Mouse (Mus musculus) embryonic facial prominence, embryonic 12.5 days (tissue): Measurements from ENCODE around the gene Thrb. TPM values are rescaled to one million over a fixed set of nuclear protein-coding genes. Genes with fewer than 3 reads are reported as not detected.

Experiments used
- ATAC-seq: fragments of 200-750 bp; cut with Nextera tagmentation; 2 replicates; pipeline ENCODE4 v1.8.0; 2017; ENCODE audit not compliant: insufficient number of reproducible peaks, insufficient read depth, low FRiP score, low TSS enrichment
- H3K27ac ChIP-seq: fragments of 300-500 bp; sonication (generic); 2 replicates; pipeline ENCODE4 v1.5.1; 2016; ENCODE audit warnings: mild to moderate bottlenecking
- H3K27me3 ChIP-seq: fragments of 300-500 bp; sonication (generic); 2 replicates; pipeline ENCODE4 v1.6.1; 2016; ENCODE audit warnings: mild to moderate bottlenecking, moderate library complexity
- H3K36me3 ChIP-seq: fragments of 300-500 bp; sonication (generic); 2 replicates; pipeline ENCODE4 v1.6.1; 2016; ENCODE audit warnings: mild to moderate bottlenecking
- H3K4me1 ChIP-seq: fragments of 300-500 bp; sonication (generic); 2 replicates; pipeline ENCODE4 v1.6.1; 2016
- H3K4me2 ChIP-seq: fragments of 300-500 bp; sonication (generic); replicated peaks from 2 replicates; pipeline ENCODE4 v1.6.1; 2016; ENCODE audit warnings: mild to moderate bottlenecking, moderate library complexity
- H3K4me3 ChIP-seq: fragments of 300-500 bp; sonication (generic); 2 replicates; pipeline ENCODE4 v1.5.1; 2016; ENCODE audit warnings: mild to moderate bottlenecking
- H3K9ac ChIP-seq: fragments of 300-500 bp; sonication (generic); 2 replicates; pipeline ENCODE4 v1.6.1; 2016; ENCODE audit warnings: mild to moderate bottlenecking, moderate library complexity
- H3K9me3 ChIP-seq: fragments of 300-500 bp; sonication (generic); 2 replicates; pipeline ENCODE4 v1.6.1; 2016; ENCODE audit warnings: mild to moderate bottlenecking, moderate library complexity
- WGBS: fragments of 180-500 bp; shearing (Covaris S2); methylation state at CpG from one replicate; pipeline ENCODE4 v1.1.7; 2016; 5-methylcytosine and 5-hydroxymethylcytosine counted together
- polyA plus RNA-seq: library from polyadenylated mRNA; unstranded; fragments of >200 nt; fragmentation: Nextera tagmentation; extraction: Ambion mirVana; gene quantifications from 2 replicates; pipeline ENCODE4 v1.2.1, GENCODE M21; 2016

Gene Thrb
- polyA plus RNA-seq, 1 experiment from 2014 or later: 4.1 TPM

DNA sequence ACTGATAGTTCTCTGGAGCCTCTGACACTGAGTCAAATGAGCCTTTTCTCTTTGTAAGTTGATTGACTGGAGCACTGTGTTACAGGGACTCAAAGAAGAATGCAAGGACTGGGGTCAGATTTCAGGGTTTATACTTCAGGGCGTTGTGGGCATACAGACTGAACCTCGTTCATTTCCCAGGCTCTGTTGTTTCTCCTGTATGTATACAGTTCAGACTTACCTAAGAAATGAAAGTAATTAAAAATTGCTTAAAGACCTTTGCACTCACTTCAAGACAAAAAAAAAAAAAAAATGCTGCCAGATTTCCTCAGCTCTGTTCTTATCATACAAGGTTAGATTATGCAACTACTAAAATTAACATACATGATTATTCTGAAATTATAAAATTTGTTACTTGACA is 126.2 kb downstream of the Thrb start:
- Histone ChIP-seq H3K4me2 (no peak overlapping the region), H3K27ac (no peak overlapping the region), H3K4me1 (0 out of 2 replicates have a peak, but pooled peaks cover 2% of the 10 kb centered on the region), H3K4me3 (no peak overlapping the region), H3K9me3 (no peaks in the 10 kb centered on the region), H3K27me3 (no peaks in the 10 kb centered on the region), H3K36me3 (no peaks in the 10 kb centered on the region), H3K9ac (no peak overlapping the region)
- WGBS: 1% methylated on average over 2 of the region's 2 CpGs
- no peak for ATAC-seq

DNA sequence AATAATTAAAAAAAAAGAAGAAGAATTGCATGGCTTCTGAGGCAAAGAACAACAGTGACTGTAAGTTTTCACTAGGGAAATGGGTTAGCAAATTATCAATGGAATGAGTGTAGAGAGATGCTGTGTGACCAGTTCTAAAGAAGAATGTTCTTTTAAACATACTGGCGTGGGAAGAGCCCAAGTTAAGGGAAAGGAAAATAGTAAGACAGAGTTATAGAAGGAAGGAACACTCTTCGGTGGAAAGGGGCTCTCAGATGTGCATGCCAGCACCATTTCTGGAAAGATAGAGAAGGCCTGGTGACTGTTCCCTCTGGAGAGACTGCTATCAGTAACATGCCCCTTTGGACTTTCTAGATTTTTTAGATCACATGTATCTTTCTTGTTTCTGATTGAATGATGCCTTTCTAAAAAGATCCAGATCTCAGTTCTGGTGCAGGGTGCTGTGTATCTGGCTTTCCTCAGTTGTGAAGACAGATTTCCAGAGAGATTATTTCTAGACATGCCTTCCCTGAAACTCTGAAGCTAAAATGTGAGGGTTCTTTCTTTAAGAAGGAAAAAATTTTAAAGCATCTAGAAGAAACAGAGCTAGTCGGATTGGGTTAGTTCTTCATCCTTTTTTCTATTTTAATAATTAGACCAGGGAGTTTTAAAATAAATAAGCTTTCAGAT is 144.0 kb downstream of the Thrb start:
- H3K27ac ChIP-seq: no peak overlapping the region
- H3K4me2 ChIP-seq: no peak overlapping the region
- H3K4me1 ChIP-seq: no peaks in the 10 kb centered on the region
- no peak for ATAC-seq
- no peaks in the 10 kb centered on the region for H3K36me3 ChIP-seq
- no peak overlapping the region for H3K9ac ChIP-seq
- H3K27me3 ChIP-seq: no peaks in the 10 kb centered on the region
- no peak overlapping the region for H3K4me3 ChIP-seq
- 77% methylated on average over 3 of the region's 3 CpGs for WGBS
- H3K9me3 ChIP-seq: no peaks in the 10 kb centered on the region

DNA sequence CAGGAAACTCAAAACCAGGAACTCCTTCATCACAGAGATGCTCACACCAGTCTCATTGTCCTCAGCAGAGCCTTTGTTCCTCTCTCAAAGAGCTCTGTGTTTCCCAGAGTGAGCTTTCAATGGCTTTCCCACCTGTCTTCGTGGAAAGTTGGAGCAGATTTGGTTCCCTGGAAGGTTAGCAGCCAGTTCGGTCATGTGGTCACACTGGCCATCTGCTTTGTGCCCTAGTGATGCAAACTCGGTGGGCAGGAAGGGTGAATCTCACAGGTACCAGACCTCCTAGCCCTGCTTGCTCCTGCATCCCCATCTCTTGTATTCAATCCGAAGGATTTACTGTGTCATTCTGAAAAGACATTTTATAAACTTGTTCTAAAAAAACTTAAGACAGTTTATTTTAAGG is 151.0 kb downstream of the Thrb start:
- WGBS: 73% methylated on average over 4 of the region's 4 CpGs
- H3K4me1 ChIP-seq: no peaks in the 10 kb centered on the region
- H3K9me3 ChIP-seq: no peaks in the 10 kb centered on the region
- ATAC-seq: no peak
- no peak overlapping the region for H3K9ac ChIP-seq
- no peaks in the 10 kb centered on the region for H3K27me3 ChIP-seq
- H3K4me2 ChIP-seq: no peak overlapping the region
- H3K36me3 ChIP-seq: no peaks in the 10 kb centered on the region
- no peak overlapping the region for H3K4me3 ChIP-seq
- no peak overlapping the region for H3K27ac ChIP-seq

DNA sequence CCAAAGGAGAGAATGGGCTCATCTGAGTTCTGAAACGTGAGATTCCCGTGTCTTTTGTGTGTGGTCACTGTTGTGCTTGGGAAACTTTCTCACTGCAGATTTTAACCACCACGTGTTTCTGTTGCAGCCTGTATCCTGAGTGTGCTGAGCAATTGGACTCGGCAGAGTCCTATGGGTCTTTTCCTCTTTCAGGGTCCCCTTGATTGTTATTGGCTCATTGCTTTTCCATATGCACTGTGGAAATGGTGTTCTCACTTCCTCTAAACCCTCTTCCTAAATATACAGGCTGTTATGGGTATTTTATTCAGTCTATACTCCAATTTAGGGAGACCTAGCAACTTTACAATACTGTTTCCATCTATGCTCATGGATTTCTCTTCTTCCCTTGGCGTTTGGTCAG is 152.4 kb downstream of the Thrb start:
- no peaks in the 10 kb centered on the region for H3K4me1 ChIP-seq
- WGBS: 77% methylated on average over 5 of the region's 5 CpGs

DNA sequence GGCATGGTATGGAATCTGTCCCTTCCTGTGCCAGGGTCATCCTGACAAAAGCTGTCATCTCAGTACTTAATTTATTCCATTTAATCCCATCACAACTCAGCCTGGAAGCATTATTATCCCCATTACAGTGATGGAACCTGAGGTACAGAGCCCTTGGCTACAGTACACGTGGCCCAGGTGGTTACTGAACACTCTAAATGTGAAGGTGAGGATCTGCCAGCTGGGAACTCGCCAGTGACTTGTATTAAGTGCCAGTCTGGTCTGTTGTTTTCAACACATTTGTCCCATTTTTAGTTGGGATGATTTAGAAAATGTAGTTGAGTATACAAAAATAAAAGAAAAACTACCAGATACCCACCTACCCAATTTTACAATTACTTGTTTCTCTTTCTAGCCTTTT is 155.0 kb downstream of the Thrb start:
- ATAC-seq: no peak
- H3K4me3 ChIP-seq: no peak overlapping the region
- WGBS: 79% methylated on average over 2 of the region's 2 CpGs

More for the DNA sequence above, 152.4 kb downstream of the Thrb start:
- no peak overlapping the region for H3K27ac ChIP-seq
- no peak overlapping the region for H3K4me2 ChIP-seq
- no peak overlapping the region for H3K4me3 ChIP-seq
- no peaks in the 10 kb centered on the region for H3K27me3 ChIP-seq
- no peak for ATAC-seq
- no peak overlapping the region for H3K9ac ChIP-seq
- no peaks in the 10 kb centered on the region for H3K9me3 ChIP-seq
- H3K36me3 ChIP-seq: no peaks in the 10 kb centered on the region

DNA sequence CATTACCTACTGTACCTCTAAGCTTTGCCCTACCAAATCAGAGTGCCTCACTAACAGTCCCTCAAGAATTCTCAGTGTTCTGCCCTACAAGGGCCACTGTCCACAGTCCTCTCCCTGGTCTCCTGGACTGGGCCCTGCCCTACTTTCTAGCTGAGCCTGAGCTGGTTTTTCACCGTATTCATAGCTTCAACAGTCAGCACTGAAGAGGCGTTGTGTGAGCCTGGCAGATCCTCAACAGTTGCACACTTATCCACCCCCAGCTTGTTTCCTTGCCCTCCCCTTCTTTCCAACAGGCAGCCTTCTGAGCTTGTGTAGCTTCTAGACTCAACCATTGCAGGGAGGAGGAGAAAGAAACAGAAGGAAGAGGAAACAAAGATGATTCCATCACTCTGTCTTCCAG is 158.0 kb downstream of the Thrb start:
- no peak for ATAC-seq
- H3K27me3 ChIP-seq: no peaks in the 10 kb centered on the region
- no peaks in the 10 kb centered on the region for H3K9me3 ChIP-seq
- no peaks in the 10 kb centered on the region for H3K4me1 ChIP-seq
- no peak overlapping the region for H3K9ac ChIP-seq
- WGBS: 81% methylated on average over 2 of the region's 2 CpGs
- H3K36me3 ChIP-seq: no peaks in the 10 kb centered on the region
- no peak overlapping the region for H3K4me2 ChIP-seq
- no peak overlapping the region for H3K27ac ChIP-seq
- H3K4me3 ChIP-seq: no peak overlapping the region

More for the DNA sequence above, 155.0 kb downstream of the Thrb start:
- H3K4me2 ChIP-seq: no peak overlapping the region
- no peaks in the 10 kb centered on the region for H3K36me3 ChIP-seq
- no peaks in the 10 kb centered on the region for H3K9me3 ChIP-seq
- H3K9ac ChIP-seq: no peak overlapping the region
- no peaks in the 10 kb centered on the region for H3K27me3 ChIP-seq
- H3K27ac ChIP-seq: no peak overlapping the region
- no peaks in the 10 kb centered on the region for H3K4me1 ChIP-seq

DNA sequence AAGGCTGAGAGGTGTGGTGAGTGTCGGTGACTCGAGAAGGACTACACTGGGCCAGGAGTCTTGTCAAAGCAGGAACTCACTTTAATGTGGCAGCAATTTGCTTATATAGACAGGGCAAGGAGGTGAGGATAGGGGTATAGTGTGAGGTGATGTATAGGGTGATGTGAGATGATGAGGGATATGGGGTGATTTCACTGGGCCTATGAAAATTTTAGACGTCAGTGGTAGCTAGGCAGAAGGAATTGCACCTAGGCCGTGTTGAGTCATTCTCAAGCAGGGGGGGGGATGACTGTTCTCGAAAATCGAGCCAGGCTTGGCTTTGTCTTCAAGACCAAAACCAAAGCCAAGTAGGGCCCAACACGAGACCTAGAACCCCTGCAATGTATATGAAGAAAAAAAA is 162.7 kb downstream of the Thrb start:
- no peaks in the 10 kb centered on the region for H3K4me1 ChIP-seq

DNA sequence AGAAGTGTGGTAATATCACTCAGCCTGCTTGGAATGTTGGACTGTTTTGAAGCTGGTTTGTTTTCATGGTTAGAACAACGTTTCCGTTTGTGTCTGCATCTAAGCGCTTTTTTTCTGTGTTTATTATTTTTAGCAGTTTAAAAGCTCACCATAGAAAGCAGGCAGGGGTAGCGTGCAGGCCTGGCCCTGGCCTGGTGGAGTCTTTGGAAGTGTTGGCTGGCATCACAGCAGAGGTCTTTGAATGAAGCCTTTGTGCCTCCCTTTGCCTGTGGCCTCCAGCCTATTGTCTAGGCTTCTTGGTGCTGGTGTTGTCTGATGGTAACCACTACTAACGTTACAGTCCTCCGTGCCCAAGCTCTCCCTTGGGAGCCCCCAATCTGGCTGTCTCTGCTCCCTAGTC is 167.3 kb downstream of the Thrb start:
- ATAC-seq: no peak
- no peaks in the 10 kb centered on the region for H3K9me3 ChIP-seq
- no peaks in the 10 kb centered on the region for H3K36me3 ChIP-seq
- WGBS: 38% methylated on average over 6 of the region's 6 CpGs
- H3K4me1 ChIP-seq: no peaks in the 10 kb centered on the region
- no peak overlapping the region for H3K4me2 ChIP-seq
- no peak overlapping the region for H3K27ac ChIP-seq
- no peaks in the 10 kb centered on the region for H3K27me3 ChIP-seq
- no peak overlapping the region for H3K4me3 ChIP-seq
- no peak overlapping the region for H3K9ac ChIP-seq

More for the DNA sequence above, 162.7 kb downstream of the Thrb start:
- Histone ChIP-seq H3K27me3 (no peaks in the 10 kb centered on the region), H3K27ac (no peak overlapping the region), H3K36me3 (no peaks in the 10 kb centered on the region), H3K9me3 (no peaks in the 10 kb centered on the region), H3K4me2 (no peak overlapping the region), H3K9ac (no peak overlapping the region), H3K4me3 (no peak overlapping the region)
- 82% methylated on average over 7 of the region's 7 CpGs for WGBS
- no peak for ATAC-seq

DNA sequence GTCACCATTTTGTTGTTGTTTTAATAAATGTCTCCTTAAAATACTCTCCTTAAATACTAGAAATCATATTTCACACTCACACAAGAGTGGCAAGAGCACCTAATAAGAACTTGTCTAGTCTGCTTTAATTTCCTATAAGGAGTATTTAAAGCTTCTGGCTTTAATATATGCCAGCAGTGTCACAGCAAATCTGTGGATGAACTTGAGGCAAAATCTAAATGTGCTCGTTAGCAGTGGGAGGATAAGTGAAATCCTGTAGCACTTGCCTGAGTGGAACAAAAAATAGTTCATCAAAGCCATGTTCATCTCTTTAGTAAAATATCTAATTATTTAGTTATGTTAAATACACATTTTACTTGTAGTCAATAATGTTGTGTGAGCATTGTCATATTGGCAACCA is 175.7 kb downstream of the Thrb start:
- no peak overlapping the region for H3K9ac ChIP-seq
- no peaks in the 10 kb centered on the region for H3K4me1 ChIP-seq
- no peak for ATAC-seq
- WGBS: 81% methylated on average over 1 of the region's 1 CpGs
- no peak overlapping the region for H3K4me2 ChIP-seq
- no peaks in the 10 kb centered on the region for H3K9me3 ChIP-seq
- no peak overlapping the region for H3K27ac ChIP-seq
- H3K36me3 ChIP-seq: no peaks in the 10 kb centered on the region
- H3K4me3 ChIP-seq: no peak overlapping the region
- H3K27me3 ChIP-seq: no peaks in the 10 kb centered on the region

DNA sequence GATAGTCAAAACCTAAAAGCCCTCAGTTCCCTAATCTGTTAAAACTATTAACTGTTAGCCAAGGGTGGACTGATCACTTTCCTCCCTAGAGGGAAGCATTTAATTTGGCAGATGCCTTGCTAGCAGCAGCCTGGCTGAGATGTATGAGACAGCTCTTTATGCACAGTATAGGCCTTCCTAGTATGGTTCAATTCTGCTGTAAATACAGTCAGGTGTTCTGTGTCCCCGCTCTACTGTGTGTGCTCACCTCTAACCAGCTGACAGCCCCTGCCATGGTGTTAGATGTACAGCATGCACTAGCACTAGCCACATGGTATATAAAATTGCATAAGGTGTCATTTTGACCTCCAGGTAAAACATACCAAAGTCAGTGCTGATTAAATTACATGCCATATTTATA is 176.7 kb downstream of the Thrb start:
- Histone ChIP-seq H3K36me3 (no peaks in the 10 kb centered on the region), H3K27me3 (no peaks in the 10 kb centered on the region), H3K4me2 (no peak overlapping the region), H3K4me1 (no peaks in the 10 kb centered on the region), H3K9me3 (no peaks in the 10 kb centered on the region), H3K27ac (no peak overlapping the region), H3K4me3 (no peak overlapping the region), H3K9ac (no peak overlapping the region)
- WGBS: 79% methylated on average over 1 of the region's 1 CpGs
- ATAC-seq: no peak

DNA sequence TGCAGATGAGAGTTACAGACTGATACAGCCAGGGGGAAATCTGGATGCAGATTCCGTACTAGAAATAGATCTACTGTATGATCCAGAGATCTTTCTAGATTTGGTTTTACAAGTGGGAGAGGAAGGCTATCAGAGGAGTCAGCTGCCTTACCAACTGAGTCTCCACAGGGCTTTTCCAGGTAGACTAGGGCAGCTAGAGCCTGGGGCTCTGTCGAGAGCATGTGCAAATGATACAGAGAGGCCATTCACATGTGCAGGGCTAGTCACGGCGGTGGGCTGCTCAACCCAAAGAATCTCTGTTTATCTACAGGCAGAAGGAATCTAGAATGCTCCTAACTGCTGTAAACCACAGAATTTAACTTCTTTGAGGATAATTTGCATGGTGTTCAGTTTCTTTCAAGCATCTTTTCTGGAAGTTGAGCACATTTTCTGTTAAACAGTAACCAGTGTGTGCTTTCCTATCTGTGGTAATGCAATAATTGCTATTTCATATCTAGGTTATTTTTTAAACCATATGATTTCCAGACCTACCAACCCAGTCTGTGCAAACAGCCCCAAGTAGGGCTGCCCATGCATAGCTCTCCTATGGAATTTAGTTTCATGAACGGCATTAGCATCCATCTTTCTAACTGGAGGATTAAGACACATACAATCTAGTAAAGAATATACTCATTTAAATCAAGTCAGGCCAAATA is 185.1 kb downstream of the Thrb start:
- Histone ChIP-seq H3K4me2 (no peak overlapping the region), H3K27ac (no peak overlapping the region), H3K4me3 (no peak overlapping the region), H3K27me3 (no peaks in the 10 kb centered on the region), H3K36me3 (no peaks in the 10 kb centered on the region), H3K4me1 (no peaks in the 10 kb centered on the region; the same call in 1 of the 2 replicates), H3K9me3 (no peaks in the 10 kb centered on the region), H3K9ac (no peak overlapping the region)
- ATAC-seq: no peak
- WGBS: 64% methylated on average over 5 of the region's 5 CpGs

DNA sequence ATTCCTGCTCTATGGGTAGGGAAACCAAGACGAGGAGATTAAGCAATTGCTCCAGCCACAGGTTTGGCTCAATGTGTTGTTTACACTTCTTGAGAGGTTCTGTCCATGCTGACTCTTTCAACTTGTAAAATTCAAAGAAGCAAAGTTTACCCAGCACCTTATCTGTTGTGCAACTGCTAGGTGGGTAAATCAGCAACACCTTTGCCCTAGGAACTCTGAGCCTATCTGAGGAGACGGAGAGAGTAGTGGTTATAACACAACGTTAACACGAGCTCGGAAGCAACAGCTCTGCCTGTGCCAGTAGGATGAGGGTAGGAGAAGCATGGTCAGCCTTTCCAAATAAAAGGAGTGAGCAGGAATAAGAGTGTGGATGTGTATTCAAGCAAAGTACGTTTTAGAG is 185.8 kb downstream of the Thrb start:
- 83% methylated on average over 6 of the region's 6 CpGs for WGBS
- no peak for ATAC-seq
- H3K27ac ChIP-seq: no peak overlapping the region
- H3K9ac ChIP-seq: no peak overlapping the region
- no peaks in the 10 kb centered on the region for H3K27me3 ChIP-seq
- no peaks in the 10 kb centered on the region for H3K36me3 ChIP-seq
- H3K4me2 ChIP-seq: no peak overlapping the region
- H3K9me3 ChIP-seq: no peaks in the 10 kb centered on the region
- no peaks in the 10 kb centered on the region; the same call in 1 of the 2 replicates for H3K4me1 ChIP-seq
- H3K4me3 ChIP-seq: no peak overlapping the region
